Mouse (Mus musculus) CD8-positive naive resting alpha-beta T cell, adult 57 days (primary cell): ENCODE data around the gene A130010J15Rik. TPM values are rescaled to one million over a fixed set of nuclear protein-coding genes. Genes with fewer than 3 reads are reported as not detected.

ENCODE experiments used
- total RNA-seq: library from RNA; stranded (reverse); gene quantifications from one replicate; pipeline ENCODE4 v1.2.4, GENCODE M21; 2023

Gene A130010J15Rik
- total RNA-seq = 4.0 TPM

GRCm38 (mm10) chr1:193167746-193168145 is at the start of gene A130010J15Rik:
Gene A130010J15Rik, plus strand, starts transcription at chr1:193168046.

DNA sequence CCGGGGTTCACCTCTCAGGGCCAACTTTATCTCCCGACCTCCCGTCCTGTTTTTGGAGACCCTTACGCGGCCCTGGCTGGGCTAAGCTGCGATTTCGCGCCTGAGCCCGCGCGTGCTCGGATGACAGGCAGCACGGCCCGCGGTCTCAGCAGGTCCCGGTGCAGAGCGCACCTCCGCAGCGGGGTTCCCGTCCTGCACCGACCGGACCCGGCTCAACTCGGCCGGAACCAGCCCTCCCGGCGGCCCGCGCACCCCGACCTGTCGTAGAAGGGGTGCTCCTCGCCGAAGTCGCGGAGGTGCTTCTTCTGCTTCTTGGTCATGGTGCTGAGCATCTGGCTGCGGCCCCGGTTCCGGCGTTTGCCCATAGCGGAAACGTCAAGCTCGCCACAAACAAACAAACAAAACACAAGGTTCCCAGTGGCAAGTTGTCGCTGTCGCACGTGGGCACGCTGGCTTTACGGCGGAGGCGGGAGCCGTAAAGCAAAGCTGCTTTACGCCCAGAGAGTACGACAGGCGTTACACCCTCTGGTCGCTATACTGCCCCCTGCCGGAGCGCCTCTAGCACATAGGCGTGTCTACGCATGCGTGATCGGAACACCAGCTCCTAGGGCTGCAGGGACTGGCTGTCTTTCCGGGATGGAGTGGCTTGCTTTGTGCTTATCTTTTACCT is 37.9 kb upstream of the A130010J15Rik start, which contains the start of gene Diexf:
Gene Diexf (minus strand): TSS at position 487 of the 670 bp plus-strand sequence.

GRCm38 (mm10) chr1:193152872-193153271 is 15.0 kb upstream of the A130010J15Rik start, which contains the start of gene Irf6:
Gene Irf6, plus strand, starts transcription at chr1:193153111.

DNA sequence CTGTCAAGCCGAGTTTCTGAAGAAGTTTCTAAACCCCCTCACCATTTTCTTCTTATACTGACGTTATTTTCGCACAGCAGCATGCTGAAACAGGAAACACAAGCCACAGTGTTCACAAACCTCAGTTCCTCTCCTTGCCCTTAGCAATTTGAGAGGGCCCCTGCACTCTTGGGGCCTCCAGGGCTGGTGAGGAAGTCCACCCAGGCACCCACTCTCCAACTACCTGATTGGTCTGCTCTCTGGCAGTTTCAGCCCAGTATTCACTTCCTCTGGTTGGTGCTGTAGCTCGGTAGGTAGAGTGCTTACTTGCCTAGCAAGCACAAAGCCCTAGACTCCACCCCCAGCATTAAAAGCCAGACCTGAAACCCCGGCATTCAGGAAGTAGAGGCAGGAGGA is 33.5 kb downstream of the A130010J15Rik start, which contains the start of gene Traf3ip3:
Gene Traf3ip3 (minus strand): TSS at position 321 of the 396 bp plus-strand sequence.

DNA sequence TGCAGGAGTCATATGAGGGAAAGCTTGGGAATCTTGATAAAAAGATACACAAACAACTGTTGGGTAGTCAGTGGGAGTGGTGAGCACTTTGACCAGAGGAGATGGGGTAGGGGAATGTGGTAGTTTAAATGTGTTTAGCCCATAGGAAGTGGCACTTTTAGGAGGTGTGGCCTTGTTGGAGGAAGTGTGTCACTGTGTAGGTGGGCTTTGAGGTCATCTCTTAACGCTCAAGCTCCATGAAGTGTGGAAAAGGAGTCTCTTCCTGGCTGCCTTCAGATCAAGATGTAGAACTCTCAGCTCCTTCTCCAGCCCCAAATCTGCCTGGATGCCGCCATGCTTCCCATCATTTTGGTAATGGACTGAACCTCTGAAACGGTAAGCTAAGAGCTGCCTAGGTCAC is 39.7 kb downstream of the A130010J15Rik start, which contains the start of gene Lamb3:
Gene Lamb3 (plus strand): TSS at position 197 of the 400 bp plus-strand sequence.

Other genes starting within 250 kb of the A130010J15Rik start
- 0.52 TPM for gene Syt14, start 132.3 kb upstream of the A130010J15Rik start, total RNA-seq
- 70.0 TPM for gene Diexf, start 37.8 kb upstream of the A130010J15Rik start, total RNA-seq
- gene Irf6, start 14.9 kb upstream of the A130010J15Rik start, total RNA-seq = 9.8 TPM
- gene Traf3ip3, start 33.7 kb downstream of the A130010J15Rik start, total RNA-seq = 488 TPM
- 20.6 TPM for gene Lamb3, start 39.7 kb downstream of the A130010J15Rik start, total RNA-seq
- 58.7 TPM for gene Hsd11b1, start 96.0 kb downstream of the A130010J15Rik start, total RNA-seq
- gene G0s2, start 105.2 kb downstream of the A130010J15Rik start, total RNA-seq = 1.7 TPM
- not detected for gene Camk1g, start 202.3 kb downstream of the A130010J15Rik start, total RNA-seq